Mouse (Mus musculus) adrenal gland, postnatal 10 days (tissue): ENCODE results near the gene Akt3. TPM values are rescaled to one million over a fixed set of nuclear protein-coding genes. Genes with fewer than 3 reads are reported as not detected.

Experiments
- DNase-seq: peaks from one replicate; pipeline ENCODE4 v3.0.0; 2021; ENCODE audit warnings: mixed read lengths
- long read RNA-seq, 2 experiments: library from polyadenylated mRNA; stranded (forward); transcript quantifications; one replicate each; pipeline ENCODE4 v2.0.0; 2021
- total RNA-seq, 2 experiments: library from RNA; stranded (reverse); gene quantifications; 2 replicates each; pipeline ENCODE4 v1.2.3; 2021

Gene Akt3
- total RNA-seq = 10 to 100 TPM; 26.6 to 33.3 TPM
- long read RNA-seq, experiment 1, full-length matches to known transcripts = 1 of 2 reads
- long read RNA-seq, experiment 1, partial matches to known transcripts = 0 of 2 reads
- long read RNA-seq, experiment 1, other reads (novel, unspliced or antisense) = 1 of 2 reads
- long read RNA-seq, experiment 2, partial matches to known transcripts = 0 of 5 reads
- long read RNA-seq, experiment 2, other reads (novel, unspliced or antisense) = 5 of 5 reads

- no peak for DNase-seq
These were observed at the start of gene Akt3 for GRCm38 (mm10) chr1:177258034-177258342. Gene Akt3 (minus strand): TSS chr1:177258203.

- no peak for DNase-seq
These were observed 49.5 kb upstream of the Akt3 start for GRCm38 (mm10) chr1:177307549-177307948.

GRCm38 (mm10) chr1:177298231-177298630 lies 40.2 kb upstream of the Akt3 start:
- DNase-seq = no peak

GRCm38 (mm10) chr1:177286764-177287163 lies 28.8 kb upstream of the Akt3 start:
- DNase-seq = no peak

- DNase-seq = no peak
These were observed 23.9 kb upstream of the Akt3 start for GRCm38 (mm10) chr1:177281925-177282324.

GRCm38 (mm10) chr1:177277361-177277760 lies 19.4 kb upstream of the Akt3 start:
- DNase-seq = no peak

GRCm38 (mm10) chr1:177267645-177268044 lies 9.6 kb upstream of the Akt3 start:
- DNase-seq = no peak

- no peak for DNase-seq
These were observed 4.9 kb upstream of the Akt3 start for GRCm38 (mm10) chr1:177262926-177263325.

GRCm38 (mm10) chr1:177260796-177261195 lies 2.8 kb upstream of the Akt3 start:
- DNase-seq = no peak

GRCm38 (mm10) chr1:177259038-177259600 lies 1.1 kb upstream of the Akt3 start:
- no peak for DNase-seq

GRCm38 (mm10) chr1:177258343-177259037 lies 487 bp upstream of the Akt3 start:
- peak; percentile 86 for DNase-seq

- peak; percentile 62 for DNase-seq
These were observed 597 bp downstream of the Akt3 start for GRCm38 (mm10) chr1:177257178-177258033.

- no peak for DNase-seq
These were observed 9.4 kb downstream of the Akt3 start for GRCm38 (mm10) chr1:177248638-177249037.

- no peak for DNase-seq
These were observed 19.6 kb downstream of the Akt3 start for GRCm38 (mm10) chr1:177238368-177238767.

- DNase-seq = no peak
These were observed 21.3 kb downstream of the Akt3 start for GRCm38 (mm10) chr1:177236695-177237094.

GRCm38 (mm10) chr1:177236249-177236648 lies 21.8 kb downstream of the Akt3 start:
- no peak for DNase-seq

GRCm38 (mm10) chr1:177234462-177234861 lies 23.5 kb downstream of the Akt3 start:
- no peak for DNase-seq

- no peak for DNase-seq
These were observed 26.9 kb downstream of the Akt3 start for GRCm38 (mm10) chr1:177231122-177231521.

- no peak for DNase-seq
These were observed 59.0 kb downstream of the Akt3 start for GRCm38 (mm10) chr1:177198978-177199377.

- no peak for DNase-seq
These were observed 62.8 kb downstream of the Akt3 start for GRCm38 (mm10) chr1:177195224-177195623.

- no peak for DNase-seq
These were observed 63.7 kb downstream of the Akt3 start for GRCm38 (mm10) chr1:177194324-177194723.

GRCm38 (mm10) chr1:177191623-177192022 lies 66.4 kb downstream of the Akt3 start:
- DNase-seq = no peak

GRCm38 (mm10) chr1:177190358-177190757 lies 67.6 kb downstream of the Akt3 start:
- DNase-seq = no peak
